Mouse (Mus musculus) adrenal gland, adult (tissue): ENCODE results near the gene Ppp2r5b.

Experiments
- DNase-seq, 2 experiments: peaks; one replicate each; pipeline ENCODE4 v3.0.0; 2022 to 2023; ENCODE audit warnings: low spot score in 1 of 2; ENCODE audit not compliant: inconsistent age in 2 of 2

Ppp2r5b gene

DNA sequence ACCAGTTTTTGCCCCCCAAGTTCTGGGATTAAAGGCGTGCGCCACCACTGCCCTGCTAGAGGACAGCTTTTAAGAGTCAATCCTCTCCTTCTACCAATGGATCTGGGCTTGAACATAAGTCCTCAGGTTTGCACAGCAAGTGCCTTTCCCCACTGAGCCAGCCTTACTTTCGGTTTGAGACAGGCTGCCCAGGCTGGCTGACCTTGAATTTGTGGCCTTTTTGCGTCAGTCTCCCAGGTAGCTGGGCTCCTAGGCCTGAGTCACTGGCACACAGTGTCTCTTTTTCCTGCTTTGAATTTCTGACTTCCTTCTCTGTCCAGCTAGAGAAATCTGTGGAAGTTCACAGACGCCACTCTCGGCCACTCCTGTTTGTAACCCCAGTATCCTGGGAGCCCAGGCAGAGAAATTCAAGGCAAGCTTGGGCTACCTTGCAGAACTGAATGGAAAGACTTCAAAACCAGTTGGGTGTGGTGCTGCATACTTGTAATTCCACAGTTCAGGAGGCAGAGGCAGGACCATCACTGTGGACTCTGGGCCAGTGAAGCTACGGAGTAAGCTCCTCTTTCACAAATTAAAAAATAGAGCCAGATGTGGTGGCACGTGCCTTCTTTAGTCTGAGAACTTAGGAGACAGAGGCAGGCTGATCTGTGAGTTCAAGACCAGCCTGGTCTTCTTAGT is 34.3 kb upstream of the Ppp2r5b start:
- peak; percentile 90 to 93 for DNase-seq

DNA sequence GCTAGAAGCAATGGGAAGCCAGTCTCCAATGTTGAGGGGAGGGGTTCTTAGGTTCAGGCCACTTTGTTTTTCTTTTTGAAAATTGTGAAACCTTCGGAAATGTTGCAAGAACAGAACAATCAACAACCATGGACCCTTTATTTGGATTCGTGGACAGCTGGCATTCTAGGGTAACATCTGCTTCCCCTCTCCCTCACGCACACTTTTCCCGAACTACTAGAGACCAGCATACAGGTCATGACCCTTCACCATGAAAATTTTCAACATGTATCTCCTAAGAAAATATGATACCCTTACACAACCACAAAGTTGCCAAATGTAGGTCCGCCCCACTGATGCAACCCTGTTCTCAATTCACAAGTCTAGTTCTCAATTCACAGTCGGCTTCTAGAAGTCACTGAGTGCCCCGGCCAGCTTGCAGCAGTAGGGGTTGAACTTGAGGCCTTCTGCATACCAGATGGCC is 33.0 kb upstream of the Ppp2r5b start:
- peak in 1 of 2 experiments; percentile 74 for DNase-seq

DNA sequence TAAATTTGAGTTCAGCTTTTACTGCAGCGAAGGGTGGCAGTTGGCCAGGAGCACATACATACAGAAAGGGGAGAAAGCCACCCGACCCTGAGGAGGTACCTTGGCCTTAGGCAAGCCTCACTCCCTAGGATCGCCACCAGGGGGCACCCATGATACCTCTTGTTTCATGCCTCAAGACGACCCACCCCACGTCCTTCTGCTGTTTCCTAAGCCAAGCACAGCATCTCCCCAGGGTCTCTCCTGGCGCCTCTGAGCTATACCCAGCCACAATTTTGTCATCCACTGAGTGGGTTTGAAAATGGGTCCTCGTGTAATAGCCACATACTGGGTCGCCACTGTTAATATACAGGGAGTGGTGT is 32.5 kb upstream of the Ppp2r5b start:
- peak; percentile 88 to 96 for DNase-seq

DNA sequence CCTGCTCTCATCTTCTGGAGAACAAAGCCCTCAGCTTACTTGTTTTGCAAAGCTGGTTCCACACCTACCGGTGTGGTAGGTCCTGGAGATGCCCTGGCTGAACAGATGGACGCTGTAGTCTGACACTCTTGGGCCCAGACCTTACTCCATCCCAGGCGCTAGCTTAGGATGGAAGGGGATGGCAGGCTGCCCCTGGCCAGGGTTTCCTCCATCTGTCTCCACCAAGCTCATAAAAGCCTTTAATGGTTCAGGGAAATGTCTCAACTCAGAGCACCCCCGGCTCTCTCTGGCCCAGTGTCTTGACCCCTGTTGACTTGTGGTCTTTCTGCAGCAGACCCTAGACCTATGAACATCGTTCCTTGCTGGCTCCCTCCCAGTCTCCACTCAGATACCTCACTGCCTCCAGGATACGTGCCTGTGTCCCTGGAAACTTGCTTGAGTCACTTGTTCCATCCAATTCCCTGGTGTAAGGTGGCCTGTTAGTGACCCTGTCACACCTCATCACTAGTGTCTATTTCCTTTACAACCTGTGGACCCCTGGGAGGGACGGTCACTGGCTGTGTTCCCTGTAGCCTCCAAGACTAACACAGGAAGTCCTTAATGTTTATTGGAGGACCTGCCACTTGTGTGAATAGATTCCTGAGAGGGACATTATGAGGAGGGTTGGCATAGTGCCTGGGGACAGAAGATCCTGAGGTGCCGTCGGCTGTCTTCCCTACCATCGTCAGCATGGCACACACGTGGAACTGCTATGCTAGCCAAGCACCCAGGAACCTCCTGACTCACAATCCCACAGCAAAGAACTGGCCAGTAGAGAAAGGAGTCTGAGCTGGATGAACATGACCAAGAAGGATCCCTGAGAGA is 31.9 kb upstream of the Ppp2r5b start:
- DNase-seq: peak in 1 of 2 experiments; percentile 33

DNA sequence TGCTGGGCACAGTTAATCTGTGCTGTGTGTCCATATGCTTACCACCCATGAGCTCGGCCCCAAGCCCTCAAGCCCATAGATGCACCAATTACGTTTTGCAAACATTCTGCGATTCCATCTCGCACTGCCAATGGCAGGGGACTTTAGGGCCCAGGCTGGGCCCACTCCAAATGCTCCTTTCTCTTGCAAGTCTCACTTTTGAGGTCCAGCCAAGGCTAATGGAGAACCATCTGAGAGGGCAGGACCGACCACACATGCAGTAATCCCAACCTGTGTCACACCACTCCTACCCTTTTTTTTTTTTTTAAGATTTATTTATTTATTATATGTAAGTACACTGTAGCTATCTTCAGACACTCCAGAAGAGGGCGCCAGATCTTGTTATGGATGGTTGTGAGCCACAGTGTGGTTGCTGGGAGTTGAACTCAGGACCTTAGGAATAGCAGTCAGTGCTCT is 30.1 kb upstream of the Ppp2r5b start:
- DNase-seq: peak in 1 of 2 experiments; percentile 45

DNA sequence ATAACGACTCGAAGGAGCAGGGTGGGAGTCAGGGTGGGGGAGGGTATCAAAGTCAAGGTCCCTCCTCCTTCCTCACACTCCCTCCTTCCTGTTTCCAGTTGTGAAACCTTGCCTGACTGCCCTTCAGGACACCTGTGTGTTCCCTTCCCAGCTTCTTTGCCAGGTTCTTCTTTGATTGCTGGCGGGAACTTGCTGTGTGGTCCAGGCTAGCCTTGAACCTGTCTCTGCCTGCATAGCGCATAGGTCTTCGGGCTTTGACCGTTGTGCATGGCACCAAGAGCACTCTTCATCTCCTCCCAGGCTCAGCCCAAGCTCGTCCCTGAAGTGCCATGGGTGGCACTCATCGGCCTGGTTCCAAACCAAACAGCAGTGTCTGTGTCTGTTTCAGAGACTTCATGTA is 29.3 kb upstream of the Ppp2r5b start:
- DNase-seq: no peak

DNA sequence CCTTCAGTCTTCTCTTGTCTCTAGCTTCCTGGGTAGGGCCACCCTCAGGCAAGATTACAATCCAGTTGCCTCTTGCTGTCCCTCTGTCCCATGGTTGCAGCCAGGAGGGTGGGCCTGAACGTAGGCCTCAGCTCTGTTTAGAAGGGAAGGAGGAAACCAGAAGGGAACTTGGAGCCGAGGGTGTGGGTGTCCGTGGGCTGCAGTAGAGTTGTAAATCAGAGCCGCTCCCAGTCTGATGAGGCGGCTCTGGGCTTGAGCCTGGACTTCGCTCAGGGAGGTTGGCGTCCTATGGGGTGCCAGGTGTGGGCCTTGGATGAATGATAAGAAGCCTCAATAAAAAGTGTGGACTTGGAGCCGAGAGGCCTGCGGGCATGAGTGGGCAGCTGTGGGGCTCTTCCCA is 28.5 kb upstream of the Ppp2r5b start:
- DNase-seq: peak in 1 of 2 experiments; percentile 30

DNA sequence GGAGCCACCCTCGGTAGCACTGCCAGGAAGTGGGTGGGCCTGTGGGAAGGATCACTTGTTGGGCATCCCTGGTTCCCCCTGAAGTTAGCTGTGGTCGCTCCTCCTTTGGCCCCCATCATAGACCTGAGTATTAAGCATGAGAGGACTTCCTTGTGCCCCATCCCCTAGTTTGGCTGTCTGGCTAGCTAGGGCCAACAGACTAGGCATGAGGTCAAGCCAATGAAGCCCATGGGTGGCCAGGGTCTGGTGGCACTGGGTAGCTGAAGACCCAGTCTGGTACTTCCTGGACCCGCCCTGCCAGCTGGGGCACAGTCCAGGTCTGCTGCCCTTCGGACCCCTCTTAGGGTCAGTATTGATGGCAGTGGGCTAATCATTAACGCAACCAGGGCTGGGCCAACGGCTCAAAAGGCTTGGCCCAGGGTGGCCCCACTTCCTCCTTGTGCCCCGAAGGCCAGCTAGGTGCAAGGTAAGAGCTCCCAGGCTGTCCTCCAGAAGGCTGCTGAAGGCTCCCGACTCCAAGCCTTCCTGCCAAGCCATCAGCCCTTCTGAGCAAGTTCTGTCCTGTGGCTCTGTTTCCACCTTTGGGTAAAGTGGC is 27.3 kb upstream of the Ppp2r5b start:
- peak in 1 of 2 experiments; percentile 41 for DNase-seq

DNA sequence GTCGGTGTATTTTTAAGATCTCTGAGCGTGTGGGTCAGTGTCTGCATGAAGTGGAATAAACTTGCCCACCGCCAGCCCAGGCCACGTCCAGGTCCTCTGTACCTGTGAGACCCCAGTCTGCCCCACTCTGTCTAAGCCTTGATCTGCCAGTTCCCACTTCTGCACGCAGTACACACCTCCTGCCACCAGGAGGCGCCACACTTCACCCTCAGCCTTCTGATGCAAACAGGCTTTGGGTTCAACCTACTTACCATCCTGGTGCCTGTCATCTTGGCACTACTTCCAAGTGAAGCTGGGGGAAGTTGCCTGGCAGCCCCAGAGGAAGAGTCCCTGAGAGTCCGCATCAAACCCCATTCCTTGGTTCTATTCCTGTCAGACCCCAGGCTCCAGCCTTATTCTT is 26.6 kb upstream of the Ppp2r5b start:
- DNase-seq: peak; percentile 69 to 91

DNA sequence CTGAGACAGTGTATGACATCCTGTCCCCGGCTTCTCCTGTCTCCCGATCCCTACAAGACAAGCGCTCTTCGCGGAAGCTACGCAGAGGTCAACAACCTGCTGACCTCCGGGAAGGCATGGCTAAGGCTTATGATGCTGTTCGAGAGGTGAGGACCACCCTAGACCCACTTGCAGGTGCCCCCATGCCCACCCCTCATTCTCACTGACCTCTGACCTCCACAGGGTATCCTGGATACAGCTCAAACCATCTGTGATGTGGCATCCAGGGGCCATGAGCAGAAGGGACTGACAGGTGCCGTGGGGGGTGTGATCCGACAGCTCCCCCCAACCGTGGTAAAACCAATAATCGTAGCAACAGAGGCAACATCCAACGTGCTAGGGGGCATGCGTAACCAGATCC is 25.7 kb upstream of the Ppp2r5b start:
- DNase-seq: peak in 1 of 2 experiments; percentile 52

DNA sequence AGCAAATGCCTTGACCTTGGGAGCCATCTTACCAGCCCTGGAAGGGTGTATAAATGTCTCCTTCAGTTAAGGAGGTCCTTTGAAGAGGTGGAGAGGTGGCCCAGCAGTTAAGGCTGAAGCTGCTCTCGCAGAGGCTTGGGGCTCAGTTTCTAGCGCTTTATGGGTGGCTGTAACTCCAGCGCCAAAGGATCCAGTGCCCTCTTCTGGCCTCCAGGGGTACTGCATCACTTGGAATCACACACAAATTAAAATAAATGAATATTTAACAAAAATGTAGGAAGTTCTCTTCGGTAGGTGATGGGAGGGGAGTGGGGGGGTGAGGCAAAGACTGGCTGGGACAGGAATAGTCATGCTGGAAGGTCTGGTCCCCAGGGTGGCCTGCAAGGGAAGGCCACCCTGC is 25.3 kb upstream of the Ppp2r5b start:
- DNase-seq: peak in 1 of 2 experiments; percentile 40

DNA sequence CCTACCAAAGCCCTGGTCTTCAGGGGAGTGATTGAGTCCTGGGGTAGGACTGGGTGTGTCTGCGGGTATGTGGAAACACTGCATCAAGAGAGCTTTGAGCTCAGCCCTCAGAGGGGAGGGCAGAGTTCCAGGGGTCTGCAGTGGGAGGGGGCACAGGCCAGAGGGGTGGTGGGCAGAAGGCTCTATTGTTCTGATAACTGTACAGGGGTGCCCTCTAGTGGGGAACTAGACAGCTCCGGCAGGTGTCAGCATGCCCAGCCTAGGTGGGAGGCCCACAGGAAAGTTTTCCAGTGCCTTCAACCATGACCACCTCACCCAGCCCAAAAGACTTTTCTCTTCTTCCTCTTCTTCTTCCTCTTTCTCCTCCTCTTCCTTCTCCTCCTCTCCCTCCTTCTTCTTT is 24.8 kb upstream of the Ppp2r5b start:
- peak in 1 of 2 experiments; percentile 76 for DNase-seq

DNA sequence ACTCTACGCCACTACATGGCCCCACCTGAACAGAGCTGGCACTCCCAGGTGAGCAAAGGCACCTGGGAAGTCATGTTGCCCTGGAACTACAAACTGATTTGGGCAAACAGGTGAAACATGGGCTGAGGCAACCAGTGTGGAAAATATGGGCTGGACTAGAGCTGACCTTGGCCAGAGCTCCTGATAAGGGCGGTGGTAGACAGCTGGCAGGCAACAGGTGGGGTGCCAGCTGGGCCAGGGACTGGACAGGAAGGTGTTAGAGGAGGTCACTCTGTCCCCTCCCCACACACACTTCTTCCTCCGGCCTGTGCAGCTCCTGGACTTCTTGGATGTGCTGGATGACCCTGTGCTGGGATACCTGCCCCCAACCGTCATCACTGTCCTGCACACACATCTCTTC is 17.3 kb upstream of the Ppp2r5b start:
- no peak for DNase-seq

DNA sequence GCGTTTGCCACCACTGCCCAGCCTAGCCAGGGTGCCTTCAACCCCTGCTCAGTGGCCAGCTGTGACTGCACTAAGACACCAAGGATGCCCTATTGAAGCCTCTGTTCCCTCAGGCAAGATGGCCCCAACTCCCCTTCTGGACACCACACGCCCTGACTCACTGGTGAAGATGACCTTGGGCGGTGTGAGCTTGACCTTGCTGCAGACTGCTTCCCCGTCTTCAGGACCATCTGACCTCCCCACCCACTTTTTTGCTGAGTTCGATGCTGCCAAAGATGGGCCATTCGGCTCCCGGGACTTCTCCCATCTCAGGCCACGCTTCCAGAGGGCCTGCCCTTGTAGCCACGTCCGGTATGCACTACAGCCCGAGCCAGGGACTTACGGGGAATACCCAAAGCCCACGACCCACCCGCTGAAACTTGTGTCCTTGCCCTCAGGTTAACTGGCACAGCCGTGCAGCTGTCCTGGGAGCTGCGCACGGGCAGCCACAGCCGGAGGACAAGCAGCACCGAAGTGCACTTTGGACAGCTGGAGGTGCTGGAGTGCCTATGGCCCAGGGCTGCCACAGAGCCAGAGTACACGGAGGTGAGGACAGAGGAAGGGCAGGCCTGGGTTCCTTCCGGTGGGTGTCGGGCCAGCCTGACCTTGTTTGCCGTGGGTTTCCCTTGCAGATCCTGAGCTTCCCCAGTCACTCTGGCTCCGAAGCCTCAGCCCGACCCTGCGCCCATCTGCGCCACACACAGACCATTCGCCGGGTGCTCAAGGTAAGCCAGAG is 12.0 kb upstream of the Ppp2r5b start:
- peak; percentile 72 to 75 for DNase-seq

DNA sequence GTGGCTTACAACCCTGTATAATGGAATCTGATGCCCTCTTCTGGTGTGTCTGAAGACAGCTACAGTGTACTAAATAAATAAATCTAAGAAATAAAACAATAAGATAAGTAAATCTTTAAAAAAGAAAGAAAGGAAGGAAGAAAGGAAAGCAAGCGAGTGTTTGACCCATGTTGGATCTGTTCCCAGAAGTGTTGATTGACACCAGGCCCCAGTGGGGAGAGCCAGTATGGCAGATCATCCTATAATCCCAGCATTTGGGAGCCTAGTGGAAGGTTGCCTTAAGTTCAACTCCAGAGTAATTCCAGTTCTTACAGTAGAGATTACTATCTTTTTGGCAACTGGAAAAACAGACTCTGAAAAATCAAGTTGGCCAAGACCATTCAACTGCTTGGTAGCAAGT is 10.1 kb upstream of the Ppp2r5b start:
- DNase-seq: no peak

DNA sequence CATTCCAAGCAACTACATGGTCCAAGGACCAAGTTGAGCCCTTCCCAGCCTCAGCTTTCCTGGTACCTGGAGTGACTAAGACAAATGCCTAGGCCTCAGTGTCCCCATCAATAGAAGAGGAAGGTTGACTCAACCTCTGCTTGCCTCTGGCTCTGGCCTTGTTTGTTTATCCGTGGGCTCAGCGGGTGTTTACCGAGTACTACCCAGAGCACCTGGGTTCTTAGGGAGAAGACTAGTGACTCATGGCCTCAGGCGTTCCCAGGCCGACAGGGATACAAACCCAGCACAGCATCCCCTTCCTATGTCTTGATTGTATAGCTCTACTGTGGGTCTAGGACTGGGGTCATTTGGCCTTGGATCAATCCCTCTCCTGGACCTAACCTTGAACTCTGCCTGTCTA is 7.6 kb upstream of the Ppp2r5b start:
- DNase-seq: no peak

DNA sequence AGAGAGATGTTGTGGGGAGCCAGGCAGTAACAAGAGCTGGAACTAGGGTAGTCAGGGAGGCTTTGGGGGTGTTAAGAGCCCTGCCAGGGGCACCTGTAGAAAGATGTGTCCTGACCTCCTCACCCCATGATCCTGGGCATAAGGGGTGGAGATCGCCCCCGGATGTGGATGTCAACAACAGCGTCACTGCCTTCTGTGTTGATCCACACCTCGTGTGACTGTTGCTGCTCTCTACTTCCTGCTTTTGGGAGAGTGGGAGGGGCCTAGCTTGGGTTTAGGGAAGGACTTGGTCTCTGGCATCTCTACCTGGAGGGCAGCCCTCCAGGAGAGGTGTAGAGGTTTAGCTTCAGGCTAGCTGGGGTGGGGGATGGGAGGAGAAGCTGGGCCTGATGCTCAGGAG is 6.6 kb upstream of the Ppp2r5b start:
- DNase-seq: peak; percentile 71 to 83

DNA sequence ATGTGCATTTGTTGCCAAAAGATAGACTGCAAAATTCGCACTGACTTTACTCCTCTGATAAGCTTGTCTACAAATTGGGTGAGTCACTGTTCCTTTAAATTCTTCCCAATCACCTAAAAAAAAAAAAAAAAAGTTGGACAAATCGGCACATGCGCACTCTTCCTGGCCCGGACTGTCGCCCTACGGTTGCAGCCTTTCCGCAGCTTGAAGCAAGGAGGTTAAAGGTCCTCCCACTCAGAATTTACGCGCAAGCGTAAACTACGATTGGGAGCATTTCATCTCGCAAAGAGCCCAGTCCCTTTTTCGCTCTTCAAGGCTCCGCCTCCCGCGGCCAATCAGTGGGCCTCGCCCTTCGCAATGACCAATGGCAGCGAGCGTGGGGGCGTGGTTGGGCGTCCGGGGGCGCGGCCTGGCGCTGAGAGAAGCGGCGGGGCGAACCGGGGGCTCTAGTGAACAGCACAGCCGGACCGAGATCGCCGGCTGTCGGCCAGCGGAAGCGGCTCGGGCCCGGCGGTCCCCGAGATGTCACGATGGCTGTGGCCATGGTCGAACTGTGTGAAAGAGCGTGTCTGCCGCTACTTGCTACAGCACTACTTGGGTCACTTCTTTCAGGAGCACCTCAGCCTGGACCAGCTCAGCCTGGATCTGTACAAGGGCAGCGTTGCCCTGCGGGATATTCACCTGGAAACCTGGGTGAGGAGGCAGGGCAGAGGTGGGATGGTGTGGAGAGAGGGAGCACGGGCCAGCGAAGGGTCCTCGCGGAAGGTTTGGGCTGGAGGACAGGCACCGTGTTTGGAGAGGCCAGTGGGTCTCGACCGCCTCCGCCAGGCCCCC is 5.8 kb upstream of the Ppp2r5b start, which contains the start of gene Atg2a:
Gene Atg2a (plus strand): TSS at position 395 of the 834 bp plus-strand sequence.
- DNase-seq: peak; percentile 99

DNA sequence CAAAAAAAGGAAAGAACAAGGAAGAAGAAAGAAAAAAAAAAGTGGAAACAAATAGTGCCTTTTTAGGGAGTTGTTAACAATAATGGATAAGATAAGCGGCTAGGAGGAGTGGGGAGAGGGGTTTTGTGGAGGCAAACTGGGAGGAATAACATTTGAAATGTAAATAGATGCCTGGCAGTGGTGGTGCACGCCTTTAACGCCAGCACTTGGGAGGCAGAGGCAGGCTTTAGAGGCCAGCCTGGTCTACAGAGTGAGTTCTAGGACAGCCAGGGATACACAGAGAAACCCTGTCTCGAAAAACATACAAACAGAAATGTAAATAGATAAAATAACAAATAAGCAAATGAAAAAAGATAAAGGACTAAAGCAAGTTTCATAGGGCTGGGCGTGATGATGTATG is 5.1 kb upstream of the Ppp2r5b start:
- DNase-seq: no peak

DNA sequence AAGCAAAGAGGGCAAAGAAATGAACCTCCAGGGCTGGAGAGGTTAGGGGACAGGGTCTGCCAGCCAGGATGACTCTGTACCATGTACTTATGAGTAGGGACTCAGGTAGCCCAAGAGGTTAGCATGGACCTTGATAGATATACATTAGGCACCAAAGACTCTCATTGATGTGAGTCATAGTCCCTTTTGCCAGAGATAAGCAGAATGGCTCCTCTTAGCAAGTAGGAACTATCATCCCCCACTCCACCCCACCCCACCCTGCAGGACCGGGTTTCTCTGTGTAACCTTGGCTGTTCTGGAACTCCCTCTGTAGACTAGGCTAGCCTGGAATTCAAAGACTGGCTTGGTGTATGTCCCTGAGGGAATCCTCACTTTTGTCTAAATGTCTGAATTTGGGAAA is 4.5 kb upstream of the Ppp2r5b start:
- no peak for DNase-seq
